Mouse (Mus musculus): Measurements from ENCODE around the gene Usp54.
"Not testable (repeated sequence)": the region's sequence is repeated elsewhere in the genome, so short reads cannot be mapped to it uniquely, and the experiment has no call there.

Gene Usp54

DNA sequence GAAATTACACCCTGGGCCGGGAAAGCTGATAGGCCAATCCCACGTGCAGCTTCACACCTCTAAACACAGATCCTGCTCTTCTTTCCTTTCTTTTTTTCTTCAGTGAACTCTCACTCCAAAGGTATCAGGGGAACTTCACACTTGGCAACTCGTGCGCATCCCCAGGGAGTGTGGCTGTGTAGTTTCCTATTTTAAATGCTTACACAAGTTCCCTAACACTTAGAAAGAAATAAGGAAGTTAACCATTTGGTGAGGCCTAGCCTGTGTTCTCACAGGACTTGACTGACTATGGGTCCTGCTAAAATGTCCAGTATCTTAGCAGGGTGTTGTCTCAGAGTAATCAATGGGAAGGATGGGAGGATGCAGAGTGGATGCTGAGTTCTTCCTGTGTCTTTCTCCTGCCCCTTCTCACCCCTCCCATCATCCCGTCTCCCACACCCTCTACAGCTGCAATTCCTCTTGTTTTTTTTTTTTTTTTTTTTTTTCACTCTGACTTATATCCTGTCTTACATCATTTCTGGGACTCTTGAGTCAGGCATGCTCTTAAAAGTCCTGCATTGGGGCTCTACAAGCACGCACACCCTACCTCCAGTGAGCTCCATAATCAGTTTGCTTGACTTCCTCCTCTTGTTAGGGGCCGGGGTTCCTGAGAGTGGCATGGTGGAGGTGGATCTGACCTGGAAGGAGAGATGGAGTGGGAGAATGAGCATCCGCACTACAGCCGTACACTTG, 14.0 kb upstream of the Usp54 start:
- no peak for DNase-seq

DNA sequence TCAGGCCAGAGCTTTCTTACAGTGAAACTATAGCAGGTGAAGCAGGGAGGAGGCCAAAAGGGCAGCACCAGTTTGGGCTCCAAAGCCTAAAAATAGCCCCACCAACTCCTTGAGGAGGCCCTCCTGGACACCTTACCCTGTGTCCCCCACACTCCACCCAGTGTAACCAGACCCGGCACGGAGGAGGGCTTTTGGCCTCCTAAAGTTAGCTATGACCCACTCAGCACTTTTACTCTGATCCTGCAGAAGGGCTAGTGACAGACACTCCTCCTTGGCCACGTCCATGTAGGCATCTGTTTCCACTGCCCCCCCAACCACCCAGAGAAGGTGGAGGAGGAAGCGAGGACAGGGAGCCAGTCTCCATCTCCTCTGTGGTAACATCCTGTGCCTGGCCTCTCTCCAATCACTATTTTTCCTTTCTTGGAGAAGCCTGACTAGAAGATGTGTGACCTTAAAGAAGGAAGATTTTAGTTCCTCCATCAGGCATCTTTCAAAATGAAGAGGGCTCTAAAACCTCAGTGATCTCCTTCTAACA, 10.9 kb upstream of the Usp54 start:
- DNase-seq: no peak

DNA sequence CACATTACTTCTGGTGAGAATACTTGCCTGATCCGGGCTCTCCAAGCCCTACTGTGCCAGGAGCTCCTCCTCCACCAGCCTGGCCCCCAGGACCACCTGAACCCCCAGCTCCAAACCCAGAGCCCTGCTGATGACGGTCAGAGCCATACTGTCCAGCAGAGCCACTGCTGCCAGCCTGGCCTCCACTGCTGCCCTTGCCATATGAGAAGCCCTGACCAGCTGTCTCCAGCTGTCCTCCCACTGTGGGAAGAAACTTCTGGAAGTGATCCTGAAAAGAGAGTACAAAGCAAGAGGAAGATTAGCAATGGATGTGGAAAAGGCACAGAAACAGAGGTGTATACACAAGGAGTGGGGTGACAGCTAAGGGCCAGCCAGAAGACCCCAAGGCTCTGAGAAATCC, 10.1 kb upstream of the Usp54 start:
- no peak for DNase-seq

DNA sequence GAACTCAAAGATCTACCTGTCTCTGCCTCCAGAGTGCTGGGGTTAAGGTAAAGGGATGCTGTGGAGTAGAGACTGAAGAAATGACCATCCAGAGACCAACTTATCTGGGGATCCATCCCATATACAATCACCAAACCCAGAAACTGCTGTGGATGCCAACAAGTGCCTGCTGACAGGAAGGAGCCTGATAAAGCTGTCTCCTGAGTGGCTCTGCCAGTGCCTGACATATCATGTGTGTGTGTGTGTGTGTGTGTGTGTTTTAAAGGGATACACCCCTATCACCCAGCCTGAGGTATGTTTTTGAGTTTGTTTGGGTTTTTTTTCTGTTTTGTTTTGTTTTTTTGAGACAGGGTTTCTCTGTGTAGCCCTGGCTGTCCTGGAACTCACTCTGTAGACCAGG, 5.5 kb upstream of the Usp54 start:
- no peak for DNase-seq

DNA sequence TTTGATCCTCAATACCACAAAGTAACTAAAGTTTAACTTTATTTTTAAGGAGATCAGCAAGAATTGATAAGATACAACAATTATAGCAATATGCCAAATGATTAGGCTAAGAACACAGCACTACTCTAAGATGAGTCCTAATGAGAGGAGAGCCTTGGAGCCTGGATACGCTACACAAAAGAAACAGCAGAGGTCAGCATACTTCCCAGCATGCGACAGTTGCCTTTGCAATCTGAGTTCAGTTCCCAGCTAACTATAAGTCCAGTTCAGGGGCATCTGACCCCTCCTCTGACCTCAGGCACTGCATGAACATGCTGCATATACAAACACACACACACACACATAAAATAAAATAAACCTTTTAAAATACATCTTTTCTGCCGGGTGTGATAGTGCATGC, 4.7 kb upstream of the Usp54 start:
- DNase-seq: no peak

DNA sequence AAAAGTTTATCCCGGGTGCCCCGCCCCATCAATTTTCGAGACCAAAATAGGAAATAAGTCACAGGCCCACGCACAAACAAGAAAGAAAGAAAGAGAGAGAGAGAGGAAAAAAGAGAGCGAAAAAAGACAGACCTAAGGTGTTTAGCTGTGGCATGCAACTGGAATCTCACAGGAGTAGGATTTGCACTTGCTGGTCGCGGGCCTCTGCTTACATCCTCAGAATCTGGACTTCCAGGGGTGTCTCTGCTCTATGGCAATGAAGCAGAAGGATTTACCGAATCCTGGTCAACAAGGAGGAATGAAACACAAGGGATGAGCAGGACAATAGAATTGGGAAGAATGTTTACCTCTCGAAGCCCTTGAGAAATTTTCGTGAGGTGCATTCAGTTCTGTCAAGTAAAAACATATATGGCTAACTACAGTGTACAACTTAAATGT, 594 bp upstream of the Usp54 start:
- DNase-seq: no peak

DNA sequence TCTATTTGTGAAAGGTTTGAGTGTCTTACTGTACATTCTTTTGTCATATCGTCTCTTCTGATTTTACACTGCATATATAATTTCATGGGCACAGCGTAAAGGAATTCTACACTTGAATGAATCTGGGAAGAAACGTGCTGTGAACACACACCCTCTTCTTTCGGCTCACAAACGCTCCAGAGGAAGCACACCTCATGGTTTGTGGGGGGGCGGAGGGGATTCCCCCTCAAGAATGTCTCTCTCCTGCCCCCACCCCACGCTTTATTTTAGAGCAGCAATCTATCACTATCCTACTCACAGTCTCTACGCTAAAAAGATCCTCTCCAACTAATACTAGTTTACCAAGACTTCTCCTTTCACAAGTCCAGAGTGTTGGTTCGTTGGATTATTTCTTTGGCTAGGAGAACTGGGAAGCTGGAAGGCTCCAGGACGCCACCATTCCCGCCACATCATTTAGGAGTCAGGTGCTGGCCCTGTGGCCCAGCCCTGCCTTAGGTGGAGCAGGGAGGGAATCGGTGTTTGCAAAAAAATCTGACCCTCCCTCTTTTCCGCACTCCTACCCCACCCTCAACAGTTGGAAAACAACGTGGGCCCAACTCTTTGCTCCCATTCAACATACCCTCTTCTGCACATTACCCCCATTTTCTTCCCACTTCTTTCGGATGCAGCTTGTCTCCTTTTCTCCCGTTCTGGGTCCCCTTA, 794 bp downstream of the Usp54 start:
- DNase-seq: no peak

DNA sequence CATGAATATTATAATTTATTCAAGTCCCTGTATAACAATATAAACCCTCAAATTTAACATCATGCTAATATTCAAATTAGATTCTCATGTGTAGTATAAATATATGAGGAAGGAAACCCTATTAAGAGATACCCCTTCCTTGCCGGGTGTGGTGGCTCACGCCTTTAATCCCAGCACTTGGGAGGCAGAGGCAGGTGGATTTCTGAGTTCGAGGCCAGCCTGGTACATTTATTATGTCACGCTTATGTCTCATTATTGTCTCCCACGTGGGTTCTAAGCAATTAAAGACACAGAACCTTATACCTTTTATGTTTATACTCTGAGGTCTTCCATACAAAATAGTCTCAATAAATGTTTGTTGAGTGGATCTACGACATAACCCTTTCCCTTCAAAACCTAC, 2.2 kb downstream of the Usp54 start:
- no peak for DNase-seq

DNA sequence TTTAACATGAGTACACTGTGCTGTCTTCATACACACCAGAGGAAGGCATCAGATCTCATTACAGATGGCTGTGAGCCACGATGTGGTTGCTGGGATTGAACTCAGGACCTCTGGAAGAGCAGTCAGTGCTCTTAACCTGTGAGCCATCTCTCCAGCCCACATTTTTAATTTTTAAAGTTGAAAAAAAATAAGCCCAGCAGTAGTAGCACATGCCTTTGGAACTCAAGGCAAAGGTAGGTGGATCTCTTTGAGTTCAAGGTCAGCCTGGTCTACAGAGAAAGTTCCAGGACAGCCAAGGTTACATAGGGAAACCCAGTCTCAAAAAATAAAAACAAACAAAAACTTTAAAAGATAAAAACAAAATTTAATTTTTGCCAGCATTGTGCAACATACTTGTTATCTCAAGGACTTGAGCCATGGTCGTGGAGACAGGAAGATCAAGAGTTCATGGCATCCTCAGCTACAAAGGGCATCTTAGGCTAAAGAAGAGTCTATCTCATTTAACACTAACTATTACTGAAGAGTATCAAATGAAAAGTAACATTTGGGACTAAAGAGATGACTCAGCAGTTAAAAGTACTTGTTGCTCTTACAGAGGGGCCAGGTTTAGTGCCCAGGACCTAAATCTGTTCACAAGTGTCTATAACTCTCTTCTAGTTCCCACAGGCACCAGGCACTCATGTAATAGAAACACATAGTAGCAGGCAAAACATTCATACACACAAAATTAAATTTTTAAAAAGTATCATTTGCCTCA, 2.9 kb downstream of the Usp54 start:
- no peak for DNase-seq

DNA sequence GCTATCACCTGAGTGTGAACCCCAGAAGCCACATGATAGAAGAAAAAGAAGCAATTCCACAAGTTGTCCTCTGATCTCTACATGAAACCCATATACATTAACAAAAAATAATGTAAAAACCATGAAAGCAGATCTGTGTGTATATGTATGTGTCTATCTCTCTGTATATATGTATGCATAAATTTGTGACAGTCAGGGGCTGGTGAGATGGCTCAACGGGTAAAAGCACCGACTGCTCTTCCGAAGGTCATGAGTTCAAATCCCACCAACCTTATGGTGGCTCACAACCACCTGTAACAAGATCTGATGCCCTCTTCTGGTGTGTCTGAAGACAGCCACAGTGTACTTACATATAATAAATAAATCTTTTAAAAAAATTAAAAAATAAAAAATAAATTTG, 3.9 kb downstream of the Usp54 start:
- DNase-seq: not testable (repeated sequence)

DNA sequence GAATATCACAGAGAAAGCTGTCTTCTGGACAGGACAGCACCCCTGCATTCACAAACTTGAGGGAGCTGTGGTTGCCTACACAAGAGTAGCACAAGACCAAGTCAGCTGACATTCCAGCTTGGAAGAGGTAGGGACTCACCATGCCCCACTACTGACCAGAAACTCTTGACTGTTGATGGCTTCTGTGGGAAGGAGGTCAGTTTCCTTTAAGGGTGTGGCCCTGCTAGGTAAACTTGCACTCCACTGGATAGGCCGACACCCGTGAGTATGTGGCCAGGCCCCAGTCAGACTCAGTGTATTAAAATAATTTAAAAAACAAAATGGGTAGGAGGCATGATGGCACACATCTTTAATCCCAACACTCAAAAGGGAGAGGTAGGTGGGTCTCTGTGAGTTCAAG, 5.3 kb downstream of the Usp54 start:
- DNase-seq: no peak

DNA sequence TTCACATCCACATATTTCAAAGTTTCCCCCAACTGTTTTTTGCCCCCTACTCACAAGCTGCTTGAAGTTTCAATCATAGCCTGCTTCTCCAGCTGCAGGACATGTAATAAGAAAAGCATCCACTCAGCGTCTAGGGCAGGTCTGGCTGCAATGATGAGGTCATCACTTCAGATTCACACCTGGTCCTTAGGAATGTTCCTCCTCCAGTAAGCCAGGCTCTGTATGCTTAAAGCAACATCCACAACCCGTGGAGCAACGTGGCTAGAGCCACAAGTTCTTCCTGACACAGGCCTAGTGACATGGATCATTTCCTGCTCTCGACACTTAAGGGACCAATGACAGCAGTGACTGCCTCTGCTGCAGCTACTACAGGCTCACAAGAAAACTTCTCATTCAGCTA, 9.6 kb downstream of the Usp54 start:
- DNase-seq: no peak

DNA sequence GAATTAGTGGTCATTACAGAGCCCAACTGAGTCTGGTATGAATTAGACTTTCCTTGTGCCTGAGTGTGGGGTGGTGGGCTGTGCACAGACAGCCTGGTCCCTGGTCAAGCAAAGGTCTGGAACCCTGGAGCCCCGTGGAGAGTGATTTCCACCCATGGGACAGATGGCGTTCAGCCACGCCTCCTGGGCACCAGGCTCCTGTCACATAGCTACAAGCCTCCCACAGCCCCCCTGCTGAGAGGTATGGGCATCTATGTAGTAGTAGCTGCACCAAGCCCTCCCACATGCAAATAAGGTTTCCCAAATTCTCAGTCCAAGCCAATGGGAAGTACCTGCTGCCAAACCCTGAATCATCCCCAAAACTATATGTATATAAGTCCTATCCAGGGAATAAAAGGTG, 13.9 kb downstream of the Usp54 start:
- DNase-seq: no peak

DNA sequence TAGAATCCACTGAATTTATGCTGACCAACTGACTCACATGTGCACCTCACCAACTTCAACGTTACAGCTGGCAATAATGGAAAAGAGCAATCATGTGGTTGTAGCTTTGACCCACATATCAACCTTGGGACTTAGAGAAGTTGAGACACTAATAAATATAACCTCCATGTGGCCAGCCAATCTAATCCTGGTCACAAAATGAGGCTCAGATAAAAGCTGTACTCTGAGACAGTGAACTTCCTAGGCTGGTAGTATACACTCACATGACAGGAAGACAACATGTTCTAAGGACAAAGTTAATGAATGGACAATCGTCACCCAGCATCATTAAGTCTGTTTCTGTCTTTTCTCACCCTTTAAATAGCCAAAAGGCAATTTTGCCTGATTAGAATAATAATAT, 14.4 kb downstream of the Usp54 start:
- no peak for DNase-seq

DNA sequence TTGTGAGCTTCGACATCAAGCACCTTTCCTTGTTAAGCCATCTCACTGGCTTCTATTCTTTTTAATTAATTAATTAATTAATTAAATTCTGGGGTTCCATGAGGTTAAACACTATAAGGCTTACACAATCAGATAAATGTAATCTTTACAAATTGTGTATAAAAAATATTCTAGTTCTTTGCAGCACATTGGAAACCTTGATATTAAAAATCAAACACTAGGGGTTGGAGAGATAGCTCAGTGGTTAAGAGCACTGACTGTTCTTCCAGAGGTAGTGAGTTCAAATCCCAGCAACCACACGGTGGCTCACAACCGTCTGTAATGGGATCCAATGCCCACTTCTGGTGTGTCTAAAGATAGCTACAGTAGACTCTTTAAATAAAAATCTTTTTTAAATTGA, 18.0 kb downstream of the Usp54 start:
- no peak for DNase-seq

DNA sequence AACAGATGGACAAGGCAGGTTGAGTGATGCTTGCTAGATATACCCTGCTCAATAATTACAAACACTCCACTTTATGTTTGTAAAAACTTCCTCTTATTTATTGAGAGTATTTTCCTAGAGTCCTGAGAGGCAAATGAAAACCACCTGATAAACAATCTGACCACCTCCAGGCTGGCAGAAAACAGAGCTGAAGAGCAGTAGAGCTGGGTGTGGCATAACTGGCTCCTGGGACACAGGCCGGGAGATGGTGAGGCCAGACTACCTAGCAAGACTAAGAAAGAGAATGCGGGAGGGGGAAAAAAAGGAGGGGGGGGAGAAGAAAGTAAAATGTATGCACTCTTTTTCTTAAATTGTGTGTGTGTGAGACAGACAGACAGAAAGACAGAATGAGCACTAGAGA, 18.5 kb downstream of the Usp54 start:
- no peak for DNase-seq

DNA sequence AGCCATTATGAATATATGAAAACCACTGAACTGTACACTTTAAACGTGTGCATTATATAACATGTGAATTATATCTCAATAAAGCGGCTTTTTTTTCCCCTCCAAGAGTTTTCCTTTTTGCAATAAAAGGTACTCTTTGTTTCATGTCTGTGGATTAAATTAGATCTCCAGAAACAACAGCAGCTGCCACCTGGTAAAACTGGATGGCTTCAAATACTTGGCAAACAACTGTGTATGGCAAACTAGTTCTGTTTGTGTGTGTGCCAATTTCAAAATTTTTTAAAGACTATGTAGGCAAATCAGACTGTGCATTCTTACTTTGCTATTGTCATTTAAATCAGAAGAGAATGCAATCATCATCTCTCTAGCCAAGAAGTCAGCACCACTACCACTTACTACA, 19.0 kb downstream of the Usp54 start:
- DNase-seq: no peak

DNA sequence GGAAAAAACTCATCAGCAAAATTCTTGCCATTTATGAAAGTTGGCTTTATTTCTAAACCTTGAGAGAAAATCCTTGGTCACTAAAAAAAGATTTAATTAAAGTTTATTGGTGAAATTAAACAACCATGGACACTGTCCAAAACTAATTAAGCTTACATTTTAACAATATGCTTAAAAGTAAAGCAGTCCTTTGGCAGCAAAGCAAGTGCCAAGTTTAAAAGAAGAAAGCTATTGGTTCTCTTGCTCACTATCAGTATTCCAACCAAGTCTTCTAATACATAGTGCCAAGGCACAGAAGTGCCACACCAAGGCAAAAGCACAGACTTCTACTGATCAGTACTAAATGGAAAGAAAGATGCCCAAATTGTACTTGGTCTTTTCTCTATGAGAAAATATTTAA, 21.7 kb downstream of the Usp54 start:
- no peak for DNase-seq

DNA sequence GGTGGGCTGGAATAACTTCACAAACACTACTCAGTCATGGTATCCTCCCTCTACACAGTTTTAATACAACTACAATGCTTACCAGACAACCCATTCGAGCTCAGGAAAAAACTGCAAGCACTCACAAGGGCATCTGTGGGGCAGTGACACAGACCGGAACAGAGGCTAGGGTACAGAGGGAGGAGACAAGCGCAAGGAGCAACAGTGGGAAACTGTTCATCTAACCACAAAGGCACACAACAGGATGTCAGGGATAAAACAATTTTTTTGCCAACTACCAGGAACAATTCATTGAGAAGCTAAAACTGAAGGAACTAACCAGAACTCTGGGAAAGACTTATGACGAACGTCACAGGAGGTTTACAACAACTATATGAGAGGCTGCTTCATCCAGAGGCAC, 22.7 kb downstream of the Usp54 start:
- DNase-seq: peak; percentile 53

DNA sequence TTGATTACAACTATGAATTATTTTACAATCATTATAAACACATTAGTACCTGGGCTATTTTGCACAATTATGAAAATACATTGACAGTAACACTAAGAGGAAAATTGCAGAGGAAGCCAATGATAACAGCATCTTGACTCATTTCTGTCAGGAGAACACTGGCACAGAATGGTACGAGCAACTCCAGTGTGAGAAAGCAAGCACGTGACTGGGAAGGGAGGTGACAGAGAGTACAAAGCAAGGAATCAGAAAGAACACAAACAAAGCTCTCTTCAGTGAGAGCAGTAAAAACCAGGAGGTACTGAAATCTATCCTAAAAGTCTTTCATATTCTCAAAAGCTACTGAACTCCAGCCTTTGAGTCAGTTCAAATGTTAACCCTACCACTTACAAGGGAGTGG, 24.4 kb downstream of the Usp54 start:
- no peak for DNase-seq

DNA sequence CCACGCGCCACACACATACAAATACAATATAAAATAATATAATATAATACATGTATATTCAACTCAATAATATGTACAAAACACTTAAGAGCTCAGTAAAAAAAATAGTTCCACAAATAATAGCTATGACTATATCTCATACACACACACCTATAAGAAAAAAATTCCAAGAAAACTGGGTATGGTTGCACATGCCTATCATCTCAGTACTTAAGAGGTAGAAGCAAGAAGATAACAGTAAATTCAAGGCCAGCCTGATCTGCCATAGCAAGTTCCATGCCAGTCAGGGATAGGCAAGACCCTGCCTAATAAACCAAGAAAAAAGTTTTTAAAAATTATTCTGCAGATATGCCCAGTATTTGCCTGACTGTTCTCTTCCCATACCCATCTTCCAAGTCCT, 25.8 kb downstream of the Usp54 start:
- DNase-seq: no peak

DNA sequence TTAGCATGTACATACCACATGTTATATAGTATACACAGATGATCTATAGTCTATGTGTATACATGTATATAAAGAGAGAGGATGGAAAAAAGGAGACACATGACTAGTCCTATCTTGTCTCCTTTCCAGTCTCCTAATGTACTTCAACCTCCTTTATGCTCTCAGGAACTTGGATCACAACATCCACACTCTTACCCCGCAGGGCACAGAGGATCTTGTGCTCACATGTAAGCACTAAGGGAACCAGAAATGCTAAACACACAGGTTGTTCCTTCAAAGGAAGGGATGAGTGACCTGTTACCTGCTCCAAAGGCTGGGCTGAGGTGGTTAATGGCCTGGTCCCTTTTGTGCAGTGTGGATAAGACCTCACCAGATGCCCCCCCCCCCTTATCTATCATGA, 28.0 kb downstream of the Usp54 start:
- no peak for DNase-seq

DNA sequence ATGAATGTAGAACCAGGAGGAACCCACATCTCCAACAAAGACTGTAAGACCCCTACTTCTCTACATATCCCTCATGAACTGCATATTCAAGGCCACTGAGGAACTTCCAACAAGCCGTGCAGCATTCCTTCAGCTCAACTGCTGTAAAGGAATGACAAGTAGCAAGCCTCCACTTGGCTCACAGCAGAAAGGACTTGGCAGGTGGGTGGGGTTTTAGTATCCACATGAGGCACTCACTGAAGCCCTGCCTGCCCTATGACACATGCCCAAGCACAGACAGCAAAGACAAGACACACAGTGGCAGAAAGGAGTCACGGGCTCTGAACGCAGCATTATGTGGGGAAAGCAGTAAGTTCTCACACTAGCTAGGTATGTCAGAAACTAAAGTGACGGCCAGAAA, 30.7 kb downstream of the Usp54 start:
- DNase-seq: peak; percentile 84

DNA sequence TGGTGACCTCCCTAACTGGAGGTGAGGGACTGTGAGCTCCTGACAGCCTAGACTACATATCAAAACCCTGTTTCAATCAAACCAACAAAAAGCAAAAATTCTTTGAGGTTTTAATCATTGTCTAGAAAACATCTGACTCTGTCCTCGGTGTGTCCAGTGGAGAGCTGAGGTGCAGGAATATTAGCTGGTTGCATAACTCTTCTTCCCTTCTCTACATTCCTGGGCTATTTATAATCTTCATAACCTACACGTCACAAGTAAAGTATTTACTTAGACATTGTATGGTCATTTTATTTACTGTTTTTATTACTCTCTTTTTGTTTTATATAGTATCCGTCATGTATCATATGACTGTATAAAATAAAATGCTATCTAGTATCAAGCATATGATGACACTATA, 31.3 kb downstream of the Usp54 start:
- no peak for DNase-seq
